Mouse (Mus musculus) layer of hippocampus, adult 6 months (tissue): Measurements from ENCODE around the gene Olfr654. TPM values are rescaled to one million over a fixed set of nuclear protein-coding genes. Genes with fewer than 3 reads are reported as not detected.

Experiments used
- long read RNA-seq, 2 experiments: library from polyadenylated mRNA; unstranded; transcript quantifications; one replicate each; pipeline ENCODE4 v2.0.0; 2019 to 2020
- polyA plus RNA-seq: library from polyadenylated mRNA; unstranded; fragments of <200 nt; fragmentation: Nextera tagmentation; gene quantifications from 2 replicates; pipeline ENCODE4 v1.2.3, GENCODE M21; 2021

Olfr654 gene
- polyA plus RNA-seq = not detected in 2 replicates
- long read RNA-seq, experiment 1 = 0 reads
- long read RNA-seq, experiment 2 = 0 reads

GRCm38 (mm10) chr7:104586725-104587124, at the start of gene Olfr654:
TSS of gene Olfr654 (plus strand) at chr7:104587025.

GRCm38 (mm10) chr7:104549833-104550232, 37.0 kb upstream of the Olfr654 start, which contains the start of gene Olfr651:
TSS of gene Olfr651 (plus strand) at chr7:104550133.

GRCm38 (mm10) chr7:104560601-104561000, 26.2 kb upstream of the Olfr654 start, which contains the start of gene Olfr652:
TSS of gene Olfr652 (plus strand) at chr7:104560901.

GRCm38 (mm10) chr7:104577014-104577413, 9.8 kb upstream of the Olfr654 start, which contains the start of gene Olfr653:
TSS of gene Olfr653 (plus strand) at chr7:104577314.

GRCm38 (mm10) chr7:104601679-104602078, 14.9 kb downstream of the Olfr654 start, which contains the start of gene Olfr655:
TSS of gene Olfr655 (minus strand) at chr7:104601779.

GRCm38 (mm10) chr7:104613655-104614054, 26.8 kb downstream of the Olfr654 start, which contains the start of gene Olfr656:
TSS of gene Olfr656 (plus strand) at chr7:104613955.

GRCm38 (mm10) chr7:104624494-104624893, 37.7 kb downstream of the Olfr654 start, which contains the start of gene Olfr657:
TSS of gene Olfr657 (plus strand) at chr7:104624794.

Other genes with a start within 250 kb of the Olfr654 start
- gene Trim12c, start 233.7 kb upstream of the Olfr654 start, polyA plus RNA-seq = 0.25 and 0.51 TPM in 2 replicates
- 0.06 TPM in 1 of 2 replicates, not detected in the other for gene Trim30b, start 217.1 kb upstream of the Olfr654 start, polyA plus RNA-seq
- 0.10 TPM in 1 of 2 replicates, not detected in the other for gene Trim30c, start 186.2 kb upstream of the Olfr654 start, polyA plus RNA-seq
- gene Trim30a, start 121.8 kb upstream of the Olfr654 start, polyA plus RNA-seq = 0.23 and 0.51 TPM in 2 replicates
- gene Trim30d, start 79.2 kb upstream of the Olfr654 start, polyA plus RNA-seq = 0.45 and 0.69 TPM in 2 replicates
- gene Olfr651, start 36.9 kb upstream of the Olfr654 start, polyA plus RNA-seq = not detected in 2 replicates
- not detected in 2 replicates for gene Olfr652, start 26.1 kb upstream of the Olfr654 start, polyA plus RNA-seq
- not detected in 2 replicates for gene Olfr653, start 9.7 kb upstream of the Olfr654 start, polyA plus RNA-seq
- not detected in 2 replicates for gene Olfr655, start 14.8 kb downstream of the Olfr654 start, polyA plus RNA-seq
- gene Olfr656, start 26.9 kb downstream of the Olfr654 start, polyA plus RNA-seq = not detected in 2 replicates
- gene Olfr657, start 37.8 kb downstream of the Olfr654 start, polyA plus RNA-seq = not detected in 2 replicates
- gene Olfr658, start 60.3 kb downstream of the Olfr654 start, polyA plus RNA-seq = 0.06 and 0.08 TPM in 2 replicates
- not detected in 2 replicates for gene Olfr659, start 79.7 kb downstream of the Olfr654 start, polyA plus RNA-seq
- gene Olfr661, start 99.5 kb downstream of the Olfr654 start, polyA plus RNA-seq = not detected in 2 replicates
- not detected in 2 replicates for gene Usp17le, start 190.4 kb downstream of the Olfr654 start, polyA plus RNA-seq